Mouse (Mus musculus) adrenal gland, adult (tissue): ENCODE data around the gene Exoc2.

Experiments used
- DNase-seq, 2 experiments: peaks; one replicate each; pipeline ENCODE4 v3.0.0; 2022 to 2023; ENCODE audit warnings: low spot score in 1 of 2; ENCODE audit not compliant: inconsistent age in 2 of 2

Exoc2 gene

GRCm38 (mm10) chr13:30894015-30894634, 79.8 kb downstream of the Exoc2 start:
- DNase-seq: no peak

GRCm38 (mm10) chr13:30892315-30892714, 81.6 kb downstream of the Exoc2 start:
- no peak for DNase-seq

- peak; percentile 39 to 82 for DNase-seq
Observed at GRCm38 (mm10) chr13:30891223-30891622, 82.7 kb downstream of the Exoc2 start.

GRCm38 (mm10) chr13:30888480-30888879, 85.4 kb downstream of the Exoc2 start:
- peak; percentile 70 to 91 for DNase-seq

- DNase-seq: no peak
Observed at GRCm38 (mm10) chr13:30880310-30880709, 93.6 kb downstream of the Exoc2 start.

GRCm38 (mm10) chr13:30879871-30880270, 94.0 kb downstream of the Exoc2 start:
- no peak for DNase-seq

GRCm38 (mm10) chr13:30875825-30876224, 98.1 kb downstream of the Exoc2 start:
- DNase-seq: no peak

GRCm38 (mm10) chr13:30873472-30873871, 100.4 kb downstream of the Exoc2 start:
- no peak for DNase-seq

GRCm38 (mm10) chr13:30865486-30865885, 108.4 kb downstream of the Exoc2 start:
- DNase-seq: peak in 1 of 2 experiments; percentile 79

GRCm38 (mm10) chr13:30864042-30864441, 109.9 kb downstream of the Exoc2 start:
- DNase-seq: peak in 1 of 2 experiments; percentile 49

- peak in 1 of 2 experiments; percentile 30 for DNase-seq
Observed at GRCm38 (mm10) chr13:30858421-30858820, 115.5 kb downstream of the Exoc2 start.

- DNase-seq: no peak
Observed at GRCm38 (mm10) chr13:30850736-30851135, 123.2 kb downstream of the Exoc2 start.

- peak in 1 of 2 experiments; percentile 62 for DNase-seq
Observed at GRCm38 (mm10) chr13:30848001-30848400, 125.9 kb downstream of the Exoc2 start.

- DNase-seq: peak in 1 of 2 experiments; percentile 80
Observed at GRCm38 (mm10) chr13:30846506-30846905, 127.4 kb downstream of the Exoc2 start.

- DNase-seq: no peak
Observed at GRCm38 (mm10) chr13:30843049-30843448, 130.8 kb downstream of the Exoc2 start.

GRCm38 (mm10) chr13:30841843-30842242, 132.1 kb downstream of the Exoc2 start:
- DNase-seq: no peak

GRCm38 (mm10) chr13:30841306-30841705, 132.6 kb downstream of the Exoc2 start:
- DNase-seq: peak in 1 of 2 experiments; percentile 14

GRCm38 (mm10) chr13:30840700-30841099, 133.2 kb downstream of the Exoc2 start:
- no peak for DNase-seq

- no peak for DNase-seq
Observed at GRCm38 (mm10) chr13:30836342-30836741, 137.6 kb downstream of the Exoc2 start.

- no peak for DNase-seq
Observed at GRCm38 (mm10) chr13:30834859-30835258, 139.0 kb downstream of the Exoc2 start.

- DNase-seq: peak in 1 of 2 experiments; percentile 57
Observed at GRCm38 (mm10) chr13:30834349-30834748, 139.5 kb downstream of the Exoc2 start.

- DNase-seq: no peak
Observed at GRCm38 (mm10) chr13:30833476-30834149, 140.3 kb downstream of the Exoc2 start.
